Mouse (Mus musculus) right cerebral cortex, adult 18-20 months (tissue): ENCODE measurements at regions not wholly inside any gene's neighbourhood (a gene's known extent, or its start where the extent isn't known, plus 50 kb on each side); places are given as distances from the start of the nearest gene placed in this dataset.

Source experiments
- DNase-seq: peaks from one replicate; pipeline ENCODE4 v3.0.0; 2022; ENCODE audit warnings: mixed read lengths

DNA sequence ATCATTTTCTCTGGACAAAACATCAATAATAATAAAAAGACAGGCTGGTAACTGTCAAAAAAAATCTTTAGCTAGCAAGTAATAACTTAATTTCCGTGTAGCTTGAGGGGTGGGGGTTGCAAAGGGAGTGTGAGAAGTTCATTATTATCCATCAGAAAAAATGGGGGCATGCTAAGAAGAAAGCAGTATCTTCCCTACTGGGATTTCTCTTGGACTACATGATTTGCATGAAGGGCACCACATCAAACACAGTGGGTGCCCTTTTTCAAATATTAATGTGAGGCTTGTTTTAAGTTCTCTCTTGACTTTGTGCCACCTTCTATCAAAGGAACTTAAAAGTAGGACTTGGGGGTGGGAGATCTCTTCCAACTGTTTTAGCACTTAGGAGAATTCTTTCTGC is 783.4 kb upstream of the Manea start:
- no peak for DNase-seq

DNA sequence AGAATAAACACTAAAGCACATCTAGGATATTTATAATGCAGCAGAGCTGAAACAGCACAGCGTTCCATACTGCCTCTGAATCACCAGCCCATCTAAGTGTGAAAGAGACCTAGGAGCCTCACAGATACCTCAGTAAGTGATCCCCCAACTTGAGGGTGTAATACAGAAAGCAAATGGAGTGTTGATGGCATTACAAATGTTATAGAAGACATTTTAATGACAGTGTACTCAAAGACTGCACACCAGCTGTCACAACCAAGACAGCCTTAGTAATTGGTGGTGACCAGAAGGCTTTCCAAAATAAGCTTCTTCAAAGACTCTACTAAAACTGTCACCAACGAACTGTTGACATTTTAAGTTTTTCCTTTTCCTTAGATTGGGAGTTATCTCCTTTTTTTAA is 771.3 kb upstream of the Manea start:
- DNase-seq: peak; percentile 13

DNA sequence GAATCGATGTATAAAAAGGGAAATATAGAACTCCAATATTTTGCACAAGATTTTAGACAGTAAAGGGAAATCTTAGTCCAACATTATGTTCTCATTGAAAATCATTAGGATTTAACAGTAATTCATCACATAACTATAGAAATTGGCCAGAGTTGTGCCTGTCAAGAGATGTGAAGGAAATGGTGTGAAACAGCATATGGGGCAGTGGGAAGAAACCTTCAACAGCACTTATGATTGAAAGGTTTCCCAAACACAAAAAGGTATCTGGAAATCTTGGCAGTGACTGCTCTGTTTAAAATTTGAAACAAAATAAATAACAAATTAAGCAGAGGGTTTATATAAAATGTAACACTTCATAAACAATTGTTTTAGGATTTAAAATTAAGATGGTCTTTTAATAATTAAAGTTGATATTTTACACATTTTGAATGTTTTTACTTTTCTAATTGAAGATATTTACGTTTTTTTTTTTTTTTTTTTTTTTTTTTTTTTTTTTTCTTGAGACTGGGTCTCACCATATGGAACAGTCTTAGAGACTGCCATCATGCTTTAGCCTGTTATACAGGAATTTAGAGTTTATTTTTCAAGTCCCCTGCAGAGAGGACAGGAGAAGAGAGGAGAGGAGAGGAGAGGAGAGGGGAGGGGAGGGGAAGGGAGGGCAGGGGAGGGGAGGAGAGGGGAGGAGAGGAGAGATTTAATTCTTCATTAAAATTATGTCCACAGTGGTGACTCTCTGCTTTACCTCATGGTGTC is 770.6 kb upstream of the Manea start:
- no peak for DNase-seq

DNA sequence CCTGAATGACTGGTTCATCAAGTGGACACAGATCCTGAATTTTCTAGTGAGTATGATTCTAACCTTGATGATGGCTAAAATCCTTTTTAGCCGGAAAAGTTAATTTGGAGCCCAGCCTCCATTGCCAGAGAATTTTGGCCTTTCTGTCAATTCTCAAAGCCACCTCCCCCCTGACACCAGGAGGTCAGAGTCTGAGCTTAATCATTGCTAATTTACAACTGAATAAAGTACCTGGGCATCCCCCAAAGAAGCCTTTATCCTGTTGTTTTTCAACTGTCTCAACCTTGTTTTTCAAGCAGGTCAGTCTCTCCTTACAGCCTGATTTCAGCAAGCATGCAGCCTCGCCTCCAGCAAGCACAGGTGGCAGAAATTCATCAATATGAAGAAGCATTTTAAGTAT is 758.7 kb upstream of the Manea start:
- no peak for DNase-seq

DNA sequence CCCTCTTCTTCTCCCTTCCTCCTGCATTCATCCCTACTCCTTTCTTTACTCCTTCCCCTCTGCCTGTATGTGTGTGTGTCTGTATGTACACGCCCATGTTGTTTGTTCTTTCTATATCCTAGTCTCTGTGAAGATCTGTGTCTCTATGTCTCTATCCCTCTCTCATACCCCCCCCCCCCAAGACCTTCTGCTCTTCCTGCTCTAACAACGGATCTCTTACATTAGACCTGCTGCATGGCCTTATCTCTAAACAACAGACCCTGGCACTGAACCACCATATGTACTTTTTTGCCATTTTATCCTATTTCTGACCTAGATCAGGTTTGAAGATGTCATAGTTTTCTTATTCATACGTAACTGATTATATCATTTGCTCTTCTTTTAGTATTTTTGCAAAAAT is 749.6 kb upstream of the Manea start:
- DNase-seq: no peak

DNA sequence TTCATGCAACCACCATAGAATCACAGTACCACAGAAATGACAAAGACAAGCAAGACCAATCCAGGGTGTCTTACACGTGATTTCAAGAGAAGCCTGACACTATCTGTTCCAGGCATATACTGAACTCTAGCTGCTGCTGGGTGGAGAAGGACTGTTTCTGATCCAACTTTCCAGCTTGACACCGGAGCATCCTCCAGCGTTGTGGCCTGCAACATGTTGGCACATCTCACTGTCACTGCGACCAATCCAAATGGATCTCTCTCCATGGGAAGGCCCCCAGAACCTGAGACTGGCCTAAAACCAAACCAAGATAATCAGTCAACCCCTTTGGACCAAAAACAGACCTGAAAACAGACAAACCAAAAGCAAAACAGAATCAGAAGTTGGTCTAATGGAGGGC is 703.3 kb upstream of the Manea start:
- no peak for DNase-seq

DNA sequence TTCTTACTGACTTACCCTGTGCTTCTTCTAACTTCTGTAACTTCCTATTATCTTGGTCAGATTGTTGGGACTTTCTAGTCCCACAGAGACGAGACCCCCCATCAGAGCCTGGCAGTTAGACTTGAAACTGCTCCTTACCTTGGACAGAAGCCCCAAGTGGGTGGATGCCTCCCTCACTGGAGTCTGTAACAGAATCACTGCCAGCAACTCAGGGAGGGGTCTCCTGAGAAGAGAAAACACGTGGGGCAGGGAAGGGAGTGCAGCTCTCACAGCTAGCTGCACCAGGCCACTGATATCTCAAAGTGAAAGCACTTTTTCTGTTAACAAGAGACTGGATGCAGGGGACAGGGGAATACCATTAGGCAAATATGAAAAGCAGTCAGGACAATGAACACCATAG is 702.5 kb upstream of the Manea start:
- DNase-seq: no peak
